Mouse (Mus musculus): ENCODE measurements at regions not wholly inside any gene's neighbourhood (a gene's known extent, or its start where the extent isn't known, plus 50 kb on each side); places are given as distances from the start of the nearest gene placed in this dataset.

GRCm38 (mm10) chr12:107769801-107770515, 233.4 kb downstream of the Bcl11b start:
- ATAC-seq: peak; percentile 45

DNA sequence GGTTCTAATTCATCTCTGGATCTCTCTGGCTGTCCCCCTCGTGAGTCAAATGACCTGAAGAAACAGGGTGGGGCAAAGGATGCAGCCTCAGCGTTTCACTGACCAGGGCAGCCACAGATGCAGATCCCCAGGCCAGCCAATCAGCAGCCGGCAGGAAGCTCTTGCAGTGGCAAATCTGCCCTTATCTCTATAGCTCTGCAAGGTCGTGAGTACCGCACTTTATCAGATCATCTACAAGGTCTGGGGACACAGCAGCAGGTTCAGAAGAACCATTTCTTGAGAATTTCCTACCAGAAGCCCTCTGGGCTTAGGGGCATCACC, 232.9 kb downstream of the Bcl11b start:
- peak; percentile 88 for ATAC-seq

- peak; percentile 26 for ATAC-seq
These were observed 232.1 kb downstream of the Bcl11b start for GRCm38 (mm10) chr12:107771325-107771724.

DNA sequence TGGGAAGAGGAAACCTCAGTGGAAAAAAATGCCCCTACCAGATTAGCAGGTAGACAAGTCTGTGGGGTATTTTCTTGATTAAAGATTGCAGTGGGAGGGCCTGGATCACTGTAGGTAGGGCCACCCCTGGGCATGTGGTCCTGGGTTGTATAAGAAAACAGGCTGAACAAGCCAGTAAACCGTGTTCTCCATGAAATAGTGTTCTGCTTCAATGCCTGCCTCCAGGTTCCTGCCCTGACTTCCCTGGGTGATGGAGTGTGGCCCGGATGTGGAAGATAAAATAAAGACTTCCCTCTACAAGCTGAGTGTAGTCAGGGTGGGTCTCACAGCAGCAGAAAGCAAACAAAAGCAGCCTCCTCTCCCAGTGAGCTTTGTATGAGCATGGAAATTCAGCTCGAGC, 231.6 kb downstream of the Bcl11b start:
- no peak for ATAC-seq

- no peak for ATAC-seq
These were observed 225.4 kb downstream of the Bcl11b start for GRCm38 (mm10) chr12:107778046-107778445.

GRCm38 (mm10) chr12:107779306-107780057, 223.9 kb downstream of the Bcl11b start:
- no peak for ATAC-seq

GRCm38 (mm10) chr12:107782147-107782546, 221.3 kb downstream of the Bcl11b start:
- ATAC-seq: no peak

- ATAC-seq: peak; percentile 36
These were observed 219.6 kb downstream of the Bcl11b start for GRCm38 (mm10) chr12:107783831-107784230.

DNA sequence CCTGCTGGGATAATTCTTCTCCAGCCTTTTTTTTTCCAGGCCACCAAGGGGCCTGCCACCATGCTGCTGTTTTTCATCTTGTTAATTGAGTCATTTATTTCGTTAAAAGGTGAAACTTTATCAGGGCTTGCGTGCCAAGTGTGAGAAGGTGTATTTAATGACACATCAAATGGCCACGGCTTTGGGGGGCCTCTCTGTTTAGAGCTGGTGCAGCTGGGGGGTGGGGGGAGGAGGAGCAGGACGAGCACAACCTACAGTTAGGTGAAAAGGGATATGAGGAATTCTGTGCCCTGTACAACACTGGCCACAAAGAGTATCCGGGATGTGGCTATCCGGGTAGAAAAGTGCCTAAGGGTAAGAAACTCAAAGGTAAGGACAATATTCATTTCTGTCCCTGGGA, 213.6 kb downstream of the Bcl11b start:
- ATAC-seq: no peak

DNA sequence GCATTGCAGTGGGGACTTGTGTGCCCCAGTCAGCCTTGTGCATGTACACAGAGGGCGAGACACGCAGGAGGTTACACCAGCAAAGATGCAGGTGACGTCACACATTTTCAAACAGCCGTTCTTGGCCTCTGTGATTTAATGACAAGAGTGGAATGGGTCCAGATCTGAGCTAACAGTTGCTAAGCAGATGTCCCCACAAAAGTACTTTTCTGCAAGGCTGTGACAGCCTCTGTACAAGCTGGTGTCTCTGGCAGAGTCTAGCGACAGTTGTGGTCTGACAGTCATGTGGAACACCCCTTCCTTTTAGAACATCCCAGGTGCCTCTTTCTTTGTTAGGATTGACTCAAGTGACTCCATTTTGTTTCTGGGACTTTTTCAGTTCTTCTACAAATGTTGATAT, 203.1 kb downstream of the Bcl11b start:
- ATAC-seq: no peak

DNA sequence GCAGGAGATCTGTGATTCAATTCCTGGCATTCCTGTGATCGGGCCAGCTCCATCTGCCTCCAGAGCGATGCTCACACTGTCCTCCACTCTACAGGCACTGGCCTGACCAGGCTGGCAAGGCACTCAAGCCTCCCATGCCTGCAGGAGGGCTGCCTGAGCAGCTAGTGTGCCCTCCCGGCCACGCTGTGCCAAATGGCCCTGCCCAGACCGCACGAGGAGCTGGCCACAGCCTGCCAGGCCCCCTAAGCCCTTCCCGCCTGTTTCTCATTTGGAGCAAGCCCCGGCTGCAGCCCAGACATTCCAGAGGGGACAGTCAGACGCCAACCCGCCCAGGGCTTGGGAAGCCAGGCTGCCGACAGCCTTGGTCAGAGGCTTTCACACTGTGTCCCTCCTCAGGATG, 195.8 kb downstream of the Bcl11b start:
- ATAC-seq: no peak

GRCm38 (mm10) chr12:107808158-107808715, 195.2 kb downstream of the Bcl11b start:
- no peak for ATAC-seq

DNA sequence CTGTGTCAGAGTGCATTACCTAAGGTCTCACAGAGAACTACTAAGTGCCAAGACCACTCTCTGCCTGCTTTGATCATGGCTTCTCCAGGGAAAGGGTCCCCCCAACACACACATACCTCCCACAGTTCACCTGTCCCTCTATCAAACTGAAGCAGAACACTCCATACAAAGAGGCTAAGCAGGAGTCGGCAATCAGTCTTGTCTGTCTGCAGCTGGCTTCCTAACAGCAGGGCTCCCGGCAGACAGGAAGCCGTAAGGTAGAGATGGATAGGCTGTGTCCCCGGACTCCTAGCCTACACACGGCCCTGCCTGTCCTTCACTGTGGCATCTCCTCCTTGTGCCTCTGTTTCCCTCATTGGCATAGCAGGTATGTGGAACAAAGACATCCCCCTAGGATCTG, 192.2 kb downstream of the Bcl11b start:
- ATAC-seq: no peak

DNA sequence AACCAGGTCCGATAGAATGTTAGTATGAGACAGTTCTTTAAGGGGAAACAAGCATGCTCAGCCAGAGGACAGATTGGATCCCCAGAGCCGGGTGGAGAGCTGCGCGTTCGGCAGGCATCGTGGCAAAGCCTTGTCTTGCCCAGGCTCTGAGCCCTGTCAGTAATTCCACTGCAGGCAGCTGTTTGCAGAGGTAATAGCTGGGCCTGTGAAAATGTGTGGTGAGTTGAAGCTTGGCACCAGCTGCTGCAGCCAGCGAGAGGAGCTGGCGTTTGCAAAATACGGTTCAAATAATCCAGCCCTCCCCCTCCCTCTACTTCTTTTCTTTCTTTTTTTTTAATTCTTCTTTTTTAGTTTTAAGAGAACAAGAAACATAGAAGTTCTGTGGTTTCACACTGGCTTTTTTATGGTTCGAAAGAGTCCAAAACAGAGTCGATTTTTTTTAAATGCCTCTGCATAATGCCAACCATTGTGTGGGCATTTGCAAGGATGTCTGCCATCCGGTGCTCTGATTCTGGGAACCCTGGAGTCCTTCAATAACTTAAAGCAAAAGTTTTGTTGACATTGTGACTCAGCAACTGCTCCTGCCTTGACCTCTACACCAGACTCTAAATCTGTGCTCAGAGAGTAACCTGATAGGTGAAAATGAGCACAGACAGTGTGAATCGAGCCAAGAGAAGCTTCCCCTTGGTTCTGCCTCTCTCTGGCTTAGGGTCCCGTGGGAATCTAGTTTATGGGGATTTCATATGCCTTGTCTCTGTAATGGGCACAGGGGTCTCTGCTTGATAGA, 190.7 kb downstream of the Bcl11b start:
- ATAC-seq: no peak

- peak; percentile 85 for ATAC-seq
These were observed 188.5 kb downstream of the Bcl11b start for GRCm38 (mm10) chr12:107814926-107815325.

GRCm38 (mm10) chr12:107823768-107824394, 179.5 kb downstream of the Bcl11b start:
- no peak for ATAC-seq

DNA sequence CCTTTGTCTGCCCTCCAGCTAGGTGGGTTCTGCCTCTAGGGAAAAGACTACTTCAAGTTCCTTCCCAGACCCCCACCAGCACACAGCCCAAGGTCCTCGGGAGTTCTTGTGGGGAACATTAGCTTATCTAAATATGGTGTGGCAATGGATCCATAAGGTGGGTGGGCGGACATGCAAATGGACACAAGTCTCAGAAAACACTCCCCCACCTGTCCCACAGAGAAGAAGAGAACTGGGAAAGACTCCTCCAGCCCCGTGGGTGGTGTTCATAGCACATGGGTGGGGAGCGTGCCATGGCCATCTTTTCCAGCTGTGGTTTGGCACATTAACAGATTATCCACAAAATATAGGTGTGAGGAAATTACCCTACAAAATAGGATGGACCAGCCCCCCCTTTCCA, 177.5 kb downstream of the Bcl11b start:
- ATAC-seq: no peak

DNA sequence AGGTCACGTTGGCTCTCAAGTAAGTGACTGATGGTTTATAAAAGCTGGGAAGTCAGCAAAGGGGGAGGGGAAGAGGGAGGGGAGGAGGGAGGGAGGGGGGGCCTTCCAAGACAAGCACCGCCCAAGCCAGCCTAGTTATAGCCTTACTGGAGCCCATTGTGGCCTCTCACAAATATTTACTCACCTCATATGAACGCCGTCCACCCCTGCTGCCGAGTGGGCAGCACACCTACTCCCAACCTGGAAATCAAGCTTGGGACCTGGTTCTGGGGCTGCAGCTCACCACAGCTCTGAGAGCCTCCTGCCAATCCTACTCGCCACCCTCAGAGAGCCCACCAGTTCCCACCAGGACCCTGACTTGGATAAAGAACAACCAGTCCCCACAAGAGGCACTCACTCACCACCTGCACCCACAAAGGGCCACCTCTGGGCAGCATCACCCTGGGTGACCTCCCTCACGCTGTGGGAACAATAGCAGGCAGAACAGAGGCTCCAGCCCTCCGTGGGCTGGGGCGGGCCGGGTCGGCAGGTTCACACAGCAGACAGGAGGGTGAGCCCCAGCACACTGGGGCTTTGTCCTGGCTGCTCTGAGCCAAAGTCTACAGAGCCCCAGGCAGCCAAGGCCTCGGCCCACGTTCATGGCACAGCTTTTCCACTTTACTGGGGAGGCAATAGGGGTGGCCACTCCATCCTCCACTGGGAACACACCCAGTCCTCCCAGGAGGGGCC, 171.8 kb downstream of the Bcl11b start:
- ATAC-seq: no peak

DNA sequence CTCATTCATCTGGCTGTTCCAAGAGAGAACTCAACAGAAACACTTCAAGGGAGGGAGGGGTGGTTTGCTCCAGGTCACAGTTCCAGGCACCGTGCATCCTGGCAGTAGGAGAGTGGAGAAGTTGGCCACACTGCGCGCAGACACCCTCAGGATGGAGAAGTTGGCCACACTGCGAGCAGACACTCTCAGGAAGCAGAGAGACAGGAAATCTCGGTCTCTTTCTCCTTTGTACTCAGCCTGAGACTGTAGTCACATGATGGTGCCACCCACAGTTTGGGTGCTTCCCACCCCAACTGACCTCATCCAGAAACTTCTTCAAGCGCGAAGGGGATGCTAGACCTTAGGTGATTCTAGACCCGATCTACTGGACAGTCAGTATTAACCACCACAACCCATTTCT, 170.4 kb downstream of the Bcl11b start:
- peak; percentile 63 for ATAC-seq

GRCm38 (mm10) chr12:107834512-107834911, 168.9 kb downstream of the Bcl11b start:
- no peak for ATAC-seq

DNA sequence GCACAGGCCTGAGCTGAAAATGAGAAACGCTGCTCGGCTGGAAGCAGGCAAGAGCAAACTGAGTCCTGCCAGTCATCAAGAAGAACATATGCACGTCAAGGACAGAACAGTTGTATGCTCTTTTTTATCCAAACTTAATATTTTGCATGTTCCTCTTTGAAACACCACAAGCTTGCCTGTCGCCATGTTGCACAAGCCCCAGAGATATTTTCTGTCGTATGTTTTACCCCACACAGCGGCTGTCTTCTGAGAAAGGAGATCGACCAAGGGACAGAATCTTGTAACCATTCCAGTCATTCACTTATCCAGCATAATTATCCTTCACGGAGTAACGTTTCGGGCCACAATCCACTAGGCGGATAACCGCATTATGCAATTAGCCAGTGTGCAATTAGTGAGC, 165.7 kb downstream of the Bcl11b start:
- no peak for ATAC-seq

- no peak for ATAC-seq
These were observed 158.8 kb downstream of the Bcl11b start for GRCm38 (mm10) chr12:107844631-107845030.
